Mouse (Mus musculus) lung, embryonic 15.5 days (tissue): Measurements from ENCODE around the gene Eps8. TPM values are rescaled to one million over a fixed set of nuclear protein-coding genes. Genes with fewer than 3 reads are reported as not detected.

Experiments used
- ATAC-seq: fragments of 200-750 bp; cut with Nextera tagmentation; 2 replicates; pipeline ENCODE4 v1.8.0; 2017; ENCODE audit warnings: moderate number of reproducible peaks, borderline replicate concordance; ENCODE audit not compliant: low FRiP score, low TSS enrichment; ENCODE audit errors: extremely low read depth
- H3K27ac ChIP-seq: fragments of 300-500 bp; sonication (generic); 2 replicates; pipeline ENCODE4 v1.5.1; 2015; ENCODE audit warnings: moderate library complexity, mild to moderate bottlenecking, inconsistent platforms
- H3K27me3 ChIP-seq: fragments of 300-500 bp; sonication (generic); 2 replicates; pipeline ENCODE4 v1.6.1; 2015; ENCODE audit warnings: inconsistent platforms
- H3K36me3 ChIP-seq: fragments of 300-500 bp; sonication (generic); 2 replicates; pipeline ENCODE4 v1.6.1; 2015; ENCODE audit warnings: inconsistent platforms
- H3K4me1 ChIP-seq: fragments of 300-500 bp; sonication (generic); 2 replicates; pipeline ENCODE4 v1.6.1; 2015; ENCODE audit warnings: inconsistent platforms
- H3K4me2 ChIP-seq: fragments of 300-500 bp; sonication (generic); 2 replicates; pipeline ENCODE4 v1.6.1; 2015; ENCODE audit warnings: inconsistent platforms, mild to moderate bottlenecking, moderate library complexity
- H3K4me3 ChIP-seq: fragments of 300-500 bp; sonication (generic); 2 replicates; pipeline ENCODE4 v1.5.1; 2015; ENCODE audit warnings: mild to moderate bottlenecking, inconsistent platforms
- H3K9ac ChIP-seq: fragments of 300-500 bp; sonication (generic); 2 replicates; pipeline ENCODE4 v1.6.1; 2015; ENCODE audit warnings: inconsistent platforms
- H3K9me3 ChIP-seq: fragments of 300-500 bp; sonication (generic); 2 replicates; pipeline ENCODE4 v1.6.1; 2016; ENCODE audit warnings: inconsistent platforms
- WGBS: fragments of 180-500 bp; shearing (Covaris S2); methylation state at CpG from one replicate; pipeline ENCODE4 v1.1.7; 2015; 5-methylcytosine and 5-hydroxymethylcytosine counted together
- polyA plus RNA-seq: library from polyadenylated mRNA; unstranded; fragments of >200 nt; fragmentation: Nextera tagmentation; extraction: Ambion mirVana; gene quantifications from 2 replicates; pipeline ENCODE4 v1.2.1, GENCODE M21; 2015

Gene Eps8
- polyA plus RNA-seq, 1 experiment from 2014 or later, result 26.0 TPM

- Histone ChIP-seq H3K9ac (no peak overlapping the region), H3K27me3 (no peaks in the 10 kb centered on the region), H3K4me2 (no peak overlapping the region), H3K4me3 (no peak overlapping the region), H3K27ac (no peak overlapping the region), H3K4me1 (no peaks in the 10 kb centered on the region), H3K9me3 (no peaks in the 10 kb centered on the region), H3K36me3 (no peaks in the 10 kb centered on the region)
- 67% methylated on average over 2 of the region's 2 CpGs for WGBS
- ATAC-seq, result no peak
Measured at GRCm38 (mm10) chr6:137682629-137683028, 28.0 kb upstream of the Eps8 start.

- Histone ChIP-seq H3K4me1 (no peaks in the 10 kb centered on the region), H3K9me3 (no peaks in the 10 kb centered on the region), H3K27me3 (no peaks in the 10 kb centered on the region), H3K4me2 (no peak overlapping the region), H3K9ac (no peak overlapping the region), H3K4me3 (no peak overlapping the region), H3K36me3 (no peaks in the 10 kb centered on the region), H3K27ac (no peak overlapping the region)
- no peak for ATAC-seq
- WGBS, result 83% methylated on average over 2 of the region's 2 CpGs
Measured at GRCm38 (mm10) chr6:137681000-137681399, 26.3 kb upstream of the Eps8 start.

- H3K36me3 ChIP-seq, result no peaks in the 10 kb centered on the region
- no peak overlapping the region for H3K4me2 ChIP-seq
- no peak overlapping the region for H3K4me3 ChIP-seq
Measured at GRCm38 (mm10) chr6:137676581-137676980, 21.9 kb upstream of the Eps8 start.

GRCm38 (mm10) chr6:137675556-137675955 lies 20.9 kb upstream of the Eps8 start:
- WGBS, result 49% methylated on average over 5 of the region's 5 CpGs

More at GRCm38 (mm10) chr6:137676581-137676980, 21.9 kb upstream of the Eps8 start:
- Histone ChIP-seq H3K27me3 (no peaks in the 10 kb centered on the region), H3K27ac (no peak overlapping the region), H3K9me3 (no peaks in the 10 kb centered on the region), H3K9ac (no peak overlapping the region), H3K4me1 (no peaks in the 10 kb centered on the region)
- ATAC-seq, result no peak
- WGBS, result 65% methylated on average over 12 of the region's 12 CpGs

GRCm38 (mm10) chr6:137673301-137673700 lies 18.6 kb upstream of the Eps8 start:
- no peaks in the 10 kb centered on the region for H3K9me3 ChIP-seq
- H3K27me3 ChIP-seq, result no peaks in the 10 kb centered on the region
- no peaks in the 10 kb centered on the region for H3K4me1 ChIP-seq
- 85% methylated on average over 15 of the region's 15 CpGs for WGBS
- no peak overlapping the region for H3K4me3 ChIP-seq
- H3K27ac ChIP-seq, result no peak overlapping the region
- H3K4me2 ChIP-seq, result no peak overlapping the region
- H3K9ac ChIP-seq, result no peak overlapping the region
- no peaks in the 10 kb centered on the region for H3K36me3 ChIP-seq
- ATAC-seq, result no peak

More at GRCm38 (mm10) chr6:137675556-137675955, 20.9 kb upstream of the Eps8 start:
- Histone ChIP-seq H3K9ac (no peak overlapping the region), H3K27ac (no peak overlapping the region), H3K9me3 (no peaks in the 10 kb centered on the region), H3K36me3 (no peaks in the 10 kb centered on the region), H3K4me1 (no peaks in the 10 kb centered on the region), H3K4me2 (no peak overlapping the region), H3K27me3 (no peaks in the 10 kb centered on the region), H3K4me3 (no peak overlapping the region)
- no peak for ATAC-seq

- no peak for ATAC-seq
- H3K9me3 ChIP-seq, result no peaks in the 10 kb centered on the region
- no peak overlapping the region for H3K27ac ChIP-seq
- WGBS, result 70% methylated on average over 10 of the region's 10 CpGs
- no peaks in the 10 kb centered on the region for H3K36me3 ChIP-seq
- no peaks in the 10 kb centered on the region for H3K27me3 ChIP-seq
- H3K4me3 ChIP-seq, result no peak overlapping the region
- no peak overlapping the region for H3K9ac ChIP-seq
- H3K4me1 ChIP-seq, result no peaks in the 10 kb centered on the region
- H3K4me2 ChIP-seq, result no peak overlapping the region
Measured at GRCm38 (mm10) chr6:137671561-137671960, 16.9 kb upstream of the Eps8 start.

- Histone ChIP-seq H3K4me3 (no peak overlapping the region), H3K27ac (no peak overlapping the region), H3K36me3 (no peaks in the 10 kb centered on the region), H3K9me3 (no peaks in the 10 kb centered on the region), H3K9ac (no peak overlapping the region), H3K4me2 (no peak overlapping the region), H3K4me1 (no peaks in the 10 kb centered on the region), H3K27me3 (no peaks in the 10 kb centered on the region)
- WGBS, result 89% methylated on average over 9 of the region's 9 CpGs
- no peak for ATAC-seq
Measured at GRCm38 (mm10) chr6:137670820-137671219, 16.1 kb upstream of the Eps8 start.

GRCm38 (mm10) chr6:137669876-137670275 lies 15.2 kb upstream of the Eps8 start:
- no peaks in the 10 kb centered on the region for H3K36me3 ChIP-seq
- H3K27me3 ChIP-seq, result no peaks in the 10 kb centered on the region
- H3K4me3 ChIP-seq, result no peak overlapping the region
- WGBS, result 90% methylated on average over 3 of the region's 3 CpGs
- H3K9ac ChIP-seq, result no peak overlapping the region
- H3K4me2 ChIP-seq, result no peak overlapping the region
- H3K4me1 ChIP-seq, result no peaks in the 10 kb centered on the region
- H3K27ac ChIP-seq, result no peak overlapping the region
- ATAC-seq, result no peak
- no peaks in the 10 kb centered on the region for H3K9me3 ChIP-seq

- no peaks in the 10 kb centered on the region for H3K36me3 ChIP-seq
- no peak overlapping the region for H3K4me2 ChIP-seq
- WGBS, result 90% methylated on average over 1 of the region's 1 CpGs
- no peak overlapping the region for H3K27ac ChIP-seq
- ATAC-seq, result no peak
- no peaks in the 10 kb centered on the region for H3K27me3 ChIP-seq
- H3K9me3 ChIP-seq, result no peaks in the 10 kb centered on the region
- no peak overlapping the region for H3K4me3 ChIP-seq
- no peak overlapping the region for H3K9ac ChIP-seq
- no peaks in the 10 kb centered on the region for H3K4me1 ChIP-seq
Measured at GRCm38 (mm10) chr6:137669433-137669832, 14.8 kb upstream of the Eps8 start.

- Histone ChIP-seq H3K4me2 (no peak overlapping the region), H3K4me1 (no peaks in the 10 kb centered on the region), H3K9me3 (no peaks in the 10 kb centered on the region), H3K27me3 (no peaks in the 10 kb centered on the region), H3K4me3 (no peak overlapping the region), H3K36me3 (no peaks in the 10 kb centered on the region), H3K27ac (no peak overlapping the region), H3K9ac (no peak overlapping the region)
- no peak for ATAC-seq
- WGBS, result 59% methylated on average over 3 of the region's 3 CpGs
Measured at GRCm38 (mm10) chr6:137668331-137668730, 13.7 kb upstream of the Eps8 start.

GRCm38 (mm10) chr6:137667665-137668064 lies 13.0 kb upstream of the Eps8 start:
- Histone ChIP-seq H3K9ac (no peak overlapping the region), H3K36me3 (no peaks in the 10 kb centered on the region), H3K9me3 (no peaks in the 10 kb centered on the region), H3K4me3 (no peak overlapping the region), H3K4me2 (no peak overlapping the region), H3K27ac (no peak overlapping the region), H3K4me1 (no peaks in the 10 kb centered on the region), H3K27me3 (no peaks in the 10 kb centered on the region)
- 47% methylated on average over 3 of the region's 3 CpGs for WGBS
- ATAC-seq, result peak; percentile 49; the same call in 1 of the 2 replicates

- WGBS, result 49% methylated on average over 3 of the region's 3 CpGs
- H3K27me3 ChIP-seq, result no peaks in the 10 kb centered on the region
- no peaks in the 10 kb centered on the region for H3K36me3 ChIP-seq
Measured at GRCm38 (mm10) chr6:137664936-137665335, 10.3 kb upstream of the Eps8 start.

More at GRCm38 (mm10) chr6:137664936-137665335, 10.3 kb upstream of the Eps8 start:
- Histone ChIP-seq H3K4me3 (no peak overlapping the region), H3K4me1 (no peaks in the 10 kb centered on the region), H3K27ac (no peak overlapping the region), H3K4me2 (no peak overlapping the region), H3K9ac (no peak overlapping the region), H3K9me3 (no peaks in the 10 kb centered on the region)
- ATAC-seq, result no peak
